Mouse (Mus musculus) midbrain, embryonic 14.5 days (tissue): ENCODE data around the gene Gm7534. TPM values are rescaled to one million over a fixed set of nuclear protein-coding genes. Genes with fewer than 3 reads are reported as not detected.

ENCODE experiments used
- ATAC-seq: fragments of 200-750 bp; cut with Nextera tagmentation; 2 replicates; pipeline ENCODE4 v1.8.0; 2017; ENCODE audit warnings: moderate number of reproducible peaks, moderate library complexity; ENCODE audit not compliant: low FRiP score, low TSS enrichment
- DNase-seq: peaks from one replicate; pipeline ENCODE4 v3.0.0-alpha.2; 2015
- H3K27ac ChIP-seq: fragments of 300-500 bp; sonication (generic); replicated peaks from 2 replicates; pipeline ENCODE4 v1.5.1; 2014; ENCODE audit warnings: mild to moderate bottlenecking, low read depth, low read length, moderate library complexity
- H3K27me3 ChIP-seq: fragments of 300-500 bp; sonication (generic); 2 replicates; pipeline ENCODE4 v1.6.1; 2014; ENCODE audit warnings: low read length, control low read depth, mixed read lengths; ENCODE audit not compliant: control insufficient read depth, insufficient read depth
- H3K36me3 ChIP-seq: fragments of 300-500 bp; sonication (generic); 2 replicates; pipeline ENCODE4 v1.6.1; 2014; ENCODE audit warnings: low read length, control low read depth; ENCODE audit not compliant: control insufficient read depth, insufficient read depth
- H3K4me1 ChIP-seq: fragments of 300-500 bp; sonication (generic); 2 replicates; pipeline ENCODE4 v1.6.1; 2014; ENCODE audit warnings: mild to moderate bottlenecking, antibody characterized with exemption, low read length, control low read depth; ENCODE audit not compliant: control insufficient read depth, insufficient read depth
- H3K4me2 ChIP-seq: fragments of 300-500 bp; sonication (generic); 2 replicates; pipeline ENCODE4 v1.6.1; 2014; ENCODE audit warnings: mild to moderate bottlenecking, low read length, moderate library complexity
- H3K4me3 ChIP-seq: fragments of 300-500 bp; sonication (generic); replicated peaks from 2 replicates; pipeline ENCODE4 v1.5.1; 2014; ENCODE audit warnings: low read depth, low read length
- H3K9ac ChIP-seq: fragments of 300-500 bp; sonication (generic); replicated peaks from 2 replicates; pipeline ENCODE4 v1.6.1; 2014; ENCODE audit warnings: mild to moderate bottlenecking, low read length, moderate library complexity
- H3K9me3 ChIP-seq: fragments of 300-500 bp; sonication (generic); 2 replicates; pipeline ENCODE4 v1.6.1; 2016; ENCODE audit warnings: low read length, control low read depth, mixed read lengths; ENCODE audit not compliant: control insufficient read depth
- WGBS: fragments of 180-500 bp; shearing (Covaris S2); extraction: QIAGEN DNeasy Blood & Tissue Kit; methylation state at CpG from one replicate; pipeline ENCODE4 v1.1.7; 2014; 5-methylcytosine and 5-hydroxymethylcytosine counted together
- polyA plus RNA-seq: library from polyadenylated mRNA; unstranded; fragments of >200 nt; fragmentation: Nextera tagmentation; extraction: Ambion mirVana; gene quantifications from 2 replicates; pipeline ENCODE4 v1.2.1, GENCODE M21; 2014

The Gm7534 gene
- polyA plus RNA-seq, 1 experiment from 2014 or later = not detected

DNA sequence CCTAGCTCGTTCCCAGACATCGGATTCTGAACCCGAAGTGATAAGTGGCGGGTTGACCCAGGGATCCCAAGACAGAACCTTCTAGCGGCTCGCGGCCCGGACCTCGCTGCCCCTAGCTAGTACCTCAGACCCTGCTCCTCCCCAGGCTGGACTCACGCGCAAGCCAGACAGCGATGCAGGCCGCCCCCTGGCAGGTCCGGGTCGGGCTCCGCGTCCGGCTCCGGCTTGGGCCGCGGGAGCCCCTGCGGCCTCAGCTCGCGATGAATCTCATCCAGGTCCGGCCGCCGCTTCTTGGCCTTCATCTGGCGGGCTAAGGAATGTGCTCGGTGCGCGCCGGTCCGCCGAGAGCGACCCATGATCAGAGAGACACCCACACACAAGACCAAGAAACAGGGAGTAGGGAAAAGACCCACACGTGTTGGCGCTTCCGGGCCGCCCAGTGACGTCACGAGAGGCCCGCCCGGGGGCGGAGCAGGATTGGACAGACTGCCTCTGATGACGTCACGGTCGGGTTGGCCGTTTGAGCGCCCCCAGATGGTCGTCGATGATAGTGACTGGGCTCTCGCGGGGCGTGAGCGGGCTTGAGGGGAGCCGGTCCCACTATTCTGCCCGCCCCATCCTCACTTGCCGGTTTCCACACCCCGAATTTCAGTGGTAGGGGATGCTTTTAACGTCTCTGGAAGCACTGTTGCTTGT is 42.5 kb upstream of the Gm7534 start, which contains the start of gene Zfp593:
TSS of gene Zfp593 (minus strand) at position 445 of the 696 bp plus-strand sequence.
- DNase-seq (peak; percentile 97), ATAC-seq (peak; percentile 85)
- H3K27me3 ChIP-seq = peaks cover 21% of the 10 kb centered on the region
- peak within 1 kb of the TSS; percentile 75 for H3K9ac ChIP-seq
- H3K4me2 ChIP-seq = peak within 1 kb of the TSS; percentile 94
- 0% methylated on average over 60 of the region's 60 CpGs for WGBS
- no peaks in the 10 kb centered on the region for H3K9me3 ChIP-seq
- peaks cover 23% of the 10 kb centered on the region for H3K4me1 ChIP-seq
- peak within 1 kb of the TSS; percentile 80 for H3K4me3 ChIP-seq
- no peaks in the 10 kb centered on the region for H3K36me3 ChIP-seq
- H3K27ac ChIP-seq = no peak within 1 kb of the TSS

DNA sequence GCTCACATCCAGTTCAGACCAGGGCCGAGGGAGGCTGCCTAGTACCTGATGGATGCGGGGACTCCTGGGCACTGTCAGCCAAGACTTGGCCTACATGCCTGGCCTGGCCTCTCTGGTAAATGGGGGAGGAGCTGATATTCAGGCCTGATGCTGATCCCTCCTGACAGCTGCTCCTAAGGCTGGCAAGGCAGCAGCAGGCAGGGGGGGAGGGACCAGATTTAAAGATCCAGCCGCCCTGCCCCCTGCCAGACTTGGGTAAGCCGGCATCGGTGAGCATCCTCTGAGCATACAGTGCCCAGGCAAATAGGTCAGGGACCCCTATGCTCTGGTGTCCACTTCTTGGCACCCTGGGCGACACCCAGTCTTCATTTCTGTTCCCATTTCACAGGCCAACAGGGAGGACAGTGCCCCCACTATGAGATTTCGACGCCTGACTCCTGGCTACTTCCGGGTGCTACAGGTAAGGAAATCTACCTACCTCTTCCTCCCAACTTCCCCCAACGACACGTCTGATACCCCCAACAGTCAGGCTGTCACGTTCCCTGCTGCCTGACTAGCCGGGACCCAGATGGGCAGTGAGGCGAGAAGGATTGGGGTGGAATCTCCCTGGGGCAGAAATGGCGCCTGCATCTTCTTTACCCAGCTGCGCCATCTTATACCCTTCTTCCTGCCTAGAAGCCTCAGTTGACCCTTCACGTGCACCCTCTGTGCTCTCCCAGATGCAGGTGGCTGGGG is 40.9 kb upstream of the Gm7534 start, which contains the start of gene E130218I03Rik:
TSS of gene E130218I03Rik (plus strand) at position 147 of the 735 bp plus-strand sequence.
- Histone ChIP-seq H3K9ac (peak within 1 kb of the TSS; percentile 75), H3K9me3 (no peaks in the 10 kb centered on the region), H3K36me3 (no peaks in the 10 kb centered on the region), H3K27me3 (peaks cover 15% of the 10 kb centered on the region), H3K4me1 (peaks cover 19% of the 10 kb centered on the region), H3K4me3 (peak within 1 kb of the TSS; percentile 80), H3K27ac (no peak within 1 kb of the TSS), H3K4me2 (peak within 1 kb of the TSS; percentile 94)
- no peak for ATAC-seq
- 92% methylated on average over 17 of the region's 17 CpGs for WGBS
- no peak for DNase-seq

DNA sequence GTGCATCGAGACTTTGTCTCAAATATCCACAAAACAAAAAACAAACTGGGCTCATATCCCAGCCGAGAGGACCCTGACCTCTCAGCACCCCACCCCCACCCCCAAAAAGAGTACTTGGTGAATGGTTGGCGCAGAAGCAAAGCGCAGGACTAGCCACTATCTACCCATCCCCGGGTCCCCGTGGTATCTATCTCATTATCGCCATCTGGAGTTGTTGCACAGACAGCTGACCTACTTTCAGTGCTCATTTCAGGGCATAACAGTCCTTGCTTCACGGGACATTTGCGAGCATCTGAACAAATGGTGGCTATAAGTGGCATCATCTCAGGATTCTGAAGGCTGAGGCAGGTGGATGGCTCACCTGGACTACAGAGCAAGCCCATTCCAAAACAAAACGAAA is 35.9 kb upstream of the Gm7534 start:
- no peak overlapping the region for H3K27ac ChIP-seq
- no peak overlapping the region for H3K9ac ChIP-seq
- H3K27me3 ChIP-seq = peaks cover 17% of the 10 kb centered on the region; the same call in 1 of the 2 replicates
- WGBS = 16% methylated on average over 10 of the region's 10 CpGs
- no peaks in the 10 kb centered on the region for H3K4me1 ChIP-seq
- no peak overlapping the region for H3K4me3 ChIP-seq
- DNase-seq (no peak), ATAC-seq (no peak)
- no peak overlapping the region for H3K4me2 ChIP-seq
- no peaks in the 10 kb centered on the region for H3K36me3 ChIP-seq
- H3K9me3 ChIP-seq = no peaks in the 10 kb centered on the region

DNA sequence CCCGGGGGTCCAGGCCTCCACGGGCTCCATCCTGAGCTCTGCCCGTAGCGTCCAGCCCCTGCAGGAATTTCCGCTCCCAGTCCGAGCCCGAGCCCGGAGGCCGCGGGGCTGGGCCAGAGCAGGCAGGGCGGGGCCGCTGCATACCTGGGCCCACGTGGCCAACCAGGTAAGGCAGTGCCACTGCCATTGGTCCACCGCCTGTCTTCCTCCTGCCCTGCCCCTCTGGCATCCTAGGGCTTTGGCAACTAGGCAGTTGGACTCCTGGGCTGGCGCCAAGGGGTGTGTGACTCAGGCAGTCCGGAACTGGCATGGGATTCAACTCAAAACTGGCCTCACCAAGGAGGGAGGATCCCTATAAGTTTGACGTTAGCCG is 35.5 kb upstream of the Gm7534 start, which contains the start of gene Cnksr1:
TSS of gene Cnksr1 (minus strand) at position 121 of the 373 bp plus-strand sequence.
- Histone ChIP-seq H3K4me3 (no peak within 1 kb of the TSS), H3K27me3 (peaks cover 17% of the 10 kb centered on the region; the same call in 1 of the 2 replicates), H3K27ac (no peak within 1 kb of the TSS), H3K9ac (no peak within 1 kb of the TSS), H3K4me1 (no peaks in the 10 kb centered on the region), H3K4me2 (no peak within 1 kb of the TSS; the same call in 1 of the 2 replicates), H3K9me3 (no peaks in the 10 kb centered on the region), H3K36me3 (no peaks in the 10 kb centered on the region)
- 4% methylated on average over 18 of the region's 18 CpGs for WGBS
- DNase-seq (peak; percentile 18), ATAC-seq (no peak)

DNA sequence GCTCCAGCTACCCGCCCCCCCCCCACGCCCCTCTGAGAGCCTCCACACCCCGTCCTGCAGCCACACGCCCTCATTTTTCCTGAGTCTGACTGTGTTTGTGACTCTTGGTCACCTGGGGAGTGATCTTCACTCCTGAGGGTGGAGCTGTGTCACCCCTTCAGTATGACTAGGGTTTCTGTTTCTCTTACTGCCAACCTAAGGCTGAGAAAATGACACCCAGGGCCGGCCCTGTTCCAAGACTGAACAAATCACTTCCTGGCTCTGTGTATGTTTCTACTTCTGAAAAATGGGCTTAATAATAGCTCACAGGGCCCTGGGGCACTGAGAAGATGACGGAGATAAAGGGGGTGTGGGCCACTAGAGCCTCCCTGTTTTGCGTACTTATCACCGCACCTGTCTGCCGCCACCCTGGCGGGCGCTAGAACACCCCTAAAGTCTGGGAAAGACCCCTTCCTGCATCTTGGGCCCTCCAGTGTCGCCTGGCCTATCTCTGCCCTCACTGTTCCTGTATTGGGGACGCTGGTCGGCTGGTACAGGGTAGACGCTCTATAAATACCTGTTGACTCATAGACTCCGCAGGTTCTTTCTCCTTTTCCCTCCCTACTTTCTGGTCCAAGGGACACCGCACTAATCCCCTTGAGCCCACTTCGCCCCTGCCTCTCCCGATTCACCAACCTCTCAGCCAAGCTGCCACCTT is 34.9 kb upstream of the Gm7534 start:
- DNase-seq (no peak), ATAC-seq (no peak)
- Histone ChIP-seq H3K36me3 (no peaks in the 10 kb centered on the region), H3K9ac (no peak overlapping the region), H3K27me3 (peaks cover 17% of the 10 kb centered on the region; the same call in 1 of the 2 replicates), H3K4me3 (no peak overlapping the region), H3K4me2 (no peak overlapping the region), H3K4me1 (no peaks in the 10 kb centered on the region), H3K27ac (no peak overlapping the region), H3K9me3 (no peaks in the 10 kb centered on the region)
- 34% methylated on average over 19 of the region's 19 CpGs for WGBS

DNA sequence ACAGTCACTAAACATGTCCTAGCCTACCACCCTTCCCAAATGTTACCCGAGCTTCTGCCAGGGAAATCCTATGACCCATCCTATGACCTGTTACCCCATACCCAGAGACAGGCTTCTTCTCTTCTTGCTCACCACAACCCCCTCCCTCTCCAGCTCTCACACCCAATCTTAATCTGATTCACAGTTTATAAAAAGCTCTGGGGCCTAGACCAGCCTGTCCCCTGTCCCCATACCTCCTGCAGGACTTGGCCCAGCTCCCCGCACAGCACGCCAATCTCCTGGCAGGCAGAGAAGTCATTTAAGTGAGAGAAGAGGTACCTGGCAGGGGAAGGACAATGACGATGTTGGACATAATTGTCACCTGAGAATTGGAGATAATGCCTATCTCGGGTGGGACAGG is 32.1 kb upstream of the Gm7534 start:
- Histone ChIP-seq H3K4me3 (no peak overlapping the region), H3K4me1 (no peaks in the 10 kb centered on the region), H3K27me3 (peaks cover 17% of the 10 kb centered on the region; the same call in 1 of the 2 replicates), H3K9ac (no peak overlapping the region), H3K9me3 (no peaks in the 10 kb centered on the region), H3K36me3 (no peaks in the 10 kb centered on the region), H3K4me2 (no peak overlapping the region), H3K27ac (no peak overlapping the region)
- DNase-seq (no peak), ATAC-seq (no peak)
- 88% methylated on average over 5 of the region's 5 CpGs for WGBS

DNA sequence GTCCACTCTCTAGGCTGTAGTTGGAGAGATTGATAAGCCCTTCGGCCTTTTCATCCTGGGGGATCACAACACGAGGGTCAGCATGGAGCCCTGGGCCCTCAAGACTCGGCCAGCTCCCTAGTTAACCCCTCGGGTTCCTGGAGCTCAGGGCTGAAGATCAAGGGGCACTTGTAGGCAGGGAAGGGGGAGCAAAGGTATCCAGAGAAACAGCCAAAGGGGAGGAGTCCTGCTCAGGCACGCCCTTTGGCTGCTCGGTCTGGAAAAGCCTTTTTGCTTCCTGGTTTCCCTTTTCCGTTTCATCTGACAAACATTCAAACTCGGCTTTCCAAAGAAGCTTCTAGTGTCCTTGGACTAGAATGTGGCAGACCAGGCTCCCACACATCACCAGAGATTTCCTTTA is 27.6 kb upstream of the Gm7534 start:
- no peaks in the 10 kb centered on the region for H3K36me3 ChIP-seq
- no peaks in the 10 kb centered on the region for H3K4me1 ChIP-seq
- ATAC-seq (no peak), DNase-seq (no peak)
- no peak overlapping the region for H3K9ac ChIP-seq
- 41% methylated on average over 8 of the region's 8 CpGs for WGBS
- no peak overlapping the region for H3K4me3 ChIP-seq
- H3K4me2 ChIP-seq = no peak overlapping the region
- H3K27me3 ChIP-seq = no peaks in the 10 kb centered on the region
- no peaks in the 10 kb centered on the region for H3K9me3 ChIP-seq
- H3K27ac ChIP-seq = no peak overlapping the region

DNA sequence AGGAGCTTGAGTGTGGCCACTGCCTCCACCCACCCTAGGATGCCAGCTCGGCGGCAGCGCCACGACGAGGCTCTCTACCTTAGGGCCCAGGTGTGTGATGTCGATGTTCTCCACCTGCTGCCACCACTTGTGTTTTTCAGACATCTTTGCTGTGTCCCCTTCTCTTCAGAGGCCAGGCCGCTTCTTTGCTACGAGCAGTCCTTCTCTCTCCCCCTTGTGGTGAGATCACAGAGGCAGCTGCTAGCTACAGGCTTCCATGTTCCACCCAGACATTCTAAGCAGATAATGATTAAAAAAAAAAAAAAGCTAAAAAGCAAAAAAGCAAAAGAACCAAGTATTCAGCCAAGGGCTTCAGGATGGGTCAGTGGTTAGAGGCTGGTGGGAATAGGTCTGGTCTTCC is 24.4 kb upstream of the Gm7534 start, which contains the start of gene Catsper4:
TSS of gene Catsper4 (minus strand) at position 190 of the 400 bp plus-strand sequence.
- H3K4me3 ChIP-seq = no peak within 1 kb of the TSS
- H3K27me3 ChIP-seq = no peaks in the 10 kb centered on the region
- no peak within 1 kb of the TSS for H3K9ac ChIP-seq
- ATAC-seq (no peak), DNase-seq (peak; percentile 25)
- H3K4me2 ChIP-seq = no peak within 1 kb of the TSS
- WGBS = 70% methylated on average over 8 of the region's 8 CpGs
- H3K36me3 ChIP-seq = no peaks in the 10 kb centered on the region
- no peaks in the 10 kb centered on the region for H3K4me1 ChIP-seq
- no peaks in the 10 kb centered on the region for H3K9me3 ChIP-seq
- no peak within 1 kb of the TSS for H3K27ac ChIP-seq
